Mouse (Mus musculus): ENCODE data around the gene Ikbke. TPM values are rescaled to one million over a fixed set of nuclear protein-coding genes. Genes with fewer than 3 reads are reported as not detected.

Ikbke gene
- polyA plus RNA-seq, 1 experiment from 2014 or later = 23.5 TPM

Other genes starting within 250 kb of the Ikbke start
- gene Mapkapk2, start 181.8 kb downstream of the Ikbke start, polyA plus RNA-seq (2015; fragmentation: Nextera tagmentation; extraction: Ambion mirVana) = 26.6 and 30.4 TPM in 2 replicates
- 1.9 and 2.2 TPM in 2 replicates for gene Dyrk3, start 141.3 kb downstream of the Ikbke start, polyA plus RNA-seq (2015; fragmentation: Nextera tagmentation; extraction: Ambion mirVana)
- 52.1 and 52.3 TPM in 2 replicates for gene Eif2d, start 126.4 kb downstream of the Ikbke start, polyA plus RNA-seq (2015; fragmentation: Nextera tagmentation; extraction: Ambion mirVana)
- 137 TPM in 2 replicates for gene Rassf5, start 34.3 kb downstream of the Ikbke start, polyA plus RNA-seq (2015; fragmentation: Nextera tagmentation; extraction: Ambion mirVana)
- 7.3 and 8.6 TPM in 2 replicates for gene Srgap2, start 247.7 kb upstream of the Ikbke start, polyA plus RNA-seq (2015; fragmentation: Nextera tagmentation; extraction: Ambion mirVana)
- gene Fam72a, start 248.3 kb upstream of the Ikbke start, polyA plus RNA-seq (2015; fragmentation: Nextera tagmentation; extraction: Ambion mirVana) = 6.5 and 6.8 TPM in 2 replicates

All from thymus, postnatal 0 days (tissue).